Mouse (Mus musculus): ENCODE results near the gene Snx3. TPM values are rescaled to one million over a fixed set of nuclear protein-coding genes. Genes with fewer than 3 reads are reported as not detected.

Snx3 gene
- total RNA-seq (2023): 100 to 1,000 TPM in 1 of 2 experiments, 10 to 100 TPM in 1; 91.3 to 111 TPM

DNA sequence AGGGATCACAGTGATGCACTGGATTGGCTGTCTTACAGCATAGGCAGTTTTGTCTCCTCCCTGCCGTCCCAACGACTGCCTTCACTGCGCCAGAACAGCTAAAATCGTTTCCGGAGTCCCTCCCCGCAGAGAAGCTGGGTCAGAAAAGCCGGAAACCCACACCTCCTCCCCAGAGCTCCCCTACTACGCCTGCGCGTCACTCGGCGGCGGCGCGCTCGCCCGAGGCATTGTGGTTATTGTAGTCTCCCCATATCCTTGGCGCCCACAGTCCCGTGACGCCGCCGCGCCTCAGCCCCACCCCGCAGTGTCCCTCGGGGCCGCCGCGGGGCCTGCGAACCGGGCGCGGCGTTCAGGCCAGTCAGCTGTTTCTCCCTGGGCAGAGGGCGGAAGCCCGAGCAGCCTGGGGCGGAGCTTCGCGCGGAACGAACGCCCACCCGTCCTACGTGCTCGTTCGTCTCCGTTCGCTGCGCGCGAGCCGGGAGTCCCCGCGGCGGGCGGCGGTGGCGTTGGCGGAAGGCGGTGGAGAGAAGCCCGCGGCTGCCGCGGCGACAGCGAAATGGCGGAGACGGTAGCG lies at the start of gene Snx3:
Gene Snx3, plus strand, starts transcription at position 256 of the 574 bp plus-strand sequence.

DNA sequence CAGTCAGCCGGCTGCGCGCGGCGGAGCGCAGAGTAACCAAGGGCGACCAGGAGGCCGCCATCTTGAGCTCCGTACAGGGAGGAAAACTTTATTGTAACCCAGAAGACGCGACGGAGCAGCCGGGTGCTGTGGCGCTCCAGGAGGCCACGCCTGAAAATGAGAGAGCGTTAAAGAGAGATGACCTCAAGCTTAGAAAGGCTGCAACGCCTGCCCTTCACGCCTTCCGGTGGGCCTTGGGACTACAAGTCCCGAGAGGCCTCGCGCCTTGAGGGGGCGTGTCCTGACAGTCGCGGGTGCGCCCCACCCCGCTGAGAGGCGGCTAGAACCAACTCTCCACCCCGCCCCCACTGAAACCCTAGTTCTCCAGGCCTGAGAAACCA lies 23.5 kb upstream of the Snx3 start, which contains the start of gene Afg1l:
Gene Afg1l, minus strand, starts transcription at position 225 of the 380 bp plus-strand sequence.

GRCm38 (mm10) chr10:42583157-42583872 lies 81.5 kb downstream of the Snx3 start, which contains the start of the genes Nr2e1 and Ostm1:
Nr2e1 (minus strand) TSS chr10:42583632.
Ostm1 (plus strand) TSS chr10:42583822.

Other genes starting within 250 kb of the Snx3 start
- 10 to 100 TPM; 91.9 to 93.3 TPM for gene Foxo3, start 225.3 kb upstream of the Snx3 start, total RNA-seq (2023)
- gene Afg1l, start 23.5 kb upstream of the Snx3 start, total RNA-seq (2023): 1 to 10 TPM in 1 of 2 experiments, under 1 TPM in 1; 0.89 to 2.0 TPM
- gene Nr2e1, start 81.6 kb downstream of the Snx3 start, total RNA-seq (2023): not detected
- gene Ostm1, start 81.8 kb downstream of the Snx3 start, total RNA-seq (2023): 10 to 100 TPM; 29.3 to 31.5 TPM